Mouse (Mus musculus) heart, embryonic 13.5 days (tissue): Measurements from ENCODE around the gene Tmem45a2. TPM values are rescaled to one million over a fixed set of nuclear protein-coding genes. Genes with fewer than 3 reads are reported as not detected.
"Not testable (repeated sequence)": the region's sequence is repeated elsewhere in the genome, so short reads cannot be mapped to it uniquely, and the experiment has no call there.

Experiments used
- ATAC-seq: fragments of 200-750 bp; cut with Nextera tagmentation; 2 replicates; pipeline ENCODE4 v1.8.0; 2017; ENCODE audit warnings: moderate TSS enrichment; ENCODE audit not compliant: insufficient number of reproducible peaks, low FRiP score, low TSS enrichment; ENCODE audit errors: extremely low read depth
- H3K27ac ChIP-seq: fragments of 300-500 bp; sonication (generic); replicated peaks from 2 replicates; pipeline ENCODE4 v1.5.1; 2015; ENCODE audit warnings: moderate library complexity, mild to moderate bottlenecking, inconsistent platforms
- H3K27me3 ChIP-seq: fragments of 300-500 bp; sonication (generic); replicated peaks from 2 replicates; pipeline ENCODE4 v1.6.1; 2015; ENCODE audit warnings: mild to moderate bottlenecking, inconsistent platforms
- H3K36me3 ChIP-seq: fragments of 300-500 bp; sonication (generic); 2 replicates; pipeline ENCODE4 v1.6.1; 2015; ENCODE audit warnings: mild to moderate bottlenecking, inconsistent platforms
- H3K4me1 ChIP-seq: fragments of 300-500 bp; sonication (generic); 2 replicates; pipeline ENCODE4 v1.6.1; 2015; ENCODE audit warnings: inconsistent platforms
- H3K4me2 ChIP-seq: fragments of 300-500 bp; sonication (generic); 2 replicates; pipeline ENCODE4 v1.6.1; 2015; ENCODE audit warnings: inconsistent platforms, mild to moderate bottlenecking, moderate library complexity
- H3K4me3 ChIP-seq: fragments of 300-500 bp; sonication (generic); 2 replicates; pipeline ENCODE4 v1.5.1; 2015; ENCODE audit warnings: moderate library complexity, mild to moderate bottlenecking, inconsistent platforms
- H3K9ac ChIP-seq: fragments of 300-500 bp; sonication (generic); 2 replicates; pipeline ENCODE4 v1.6.1; 2015; ENCODE audit warnings: inconsistent platforms, mild to moderate bottlenecking, moderate library complexity
- H3K9me3 ChIP-seq: fragments of 300-500 bp; sonication (generic); 2 replicates; pipeline ENCODE4 v1.6.1; 2016; ENCODE audit warnings: inconsistent platforms
- WGBS: fragments of 180-500 bp; shearing (Covaris S2); methylation state at CpG from one replicate; pipeline ENCODE4 v1.1.7; 2015; ENCODE audit warnings: mixed read lengths; 5-methylcytosine and 5-hydroxymethylcytosine counted together
- polyA plus RNA-seq: library from polyadenylated mRNA; unstranded; fragments of >200 nt; fragmentation: Nextera tagmentation; extraction: Ambion mirVana; gene quantifications from 2 replicates; pipeline ENCODE4 v1.2.1, GENCODE M21; 2015

The Tmem45a2 gene
- polyA plus RNA-seq, 1 experiment from 2014 or later = 0.07 TPM

GRCm38 (mm10) chr16:57062045-57062444 lies 9.1 kb downstream of the Tmem45a2 start:
- Histone ChIP-seq H3K4me1 (no peaks in the 10 kb centered on the region), H3K9ac (no peak overlapping the region), H3K9me3 (no peaks in the 10 kb centered on the region), H3K4me2 (no peak overlapping the region), H3K27me3 (no peaks in the 10 kb centered on the region), H3K27ac (no peak overlapping the region), H3K36me3 (no peaks in the 10 kb centered on the region), H3K4me3 (no peak overlapping the region)
- WGBS = 77% methylated on average over 3 of the region's 3 CpGs
- ATAC-seq = no peak

- no peak for ATAC-seq
- Histone ChIP-seq H3K27ac (no peak overlapping the region), H3K27me3 (no peaks in the 10 kb centered on the region), H3K36me3 (no peaks in the 10 kb centered on the region), H3K4me1 (no peaks in the 10 kb centered on the region), H3K4me2 (no peak overlapping the region), H3K4me3 (no peak overlapping the region), H3K9me3 (no peaks in the 10 kb centered on the region), H3K9ac (no peak overlapping the region)
- WGBS = 72% methylated on average over 4 of the region's 4 CpGs
These were observed 14.2 kb downstream of the Tmem45a2 start for GRCm38 (mm10) chr16:57056995-57057394.

GRCm38 (mm10) chr16:57049974-57050373 lies 21.2 kb downstream of the Tmem45a2 start:
- Histone ChIP-seq H3K9me3 (no peaks in the 10 kb centered on the region), H3K36me3 (no peaks in the 10 kb centered on the region), H3K27me3 (no peaks in the 10 kb centered on the region), H3K4me1 (no peaks in the 10 kb centered on the region), H3K4me2 (no peak overlapping the region), H3K4me3 (no peak overlapping the region), H3K27ac (no peak overlapping the region), H3K9ac (no peak overlapping the region)
- ATAC-seq = no peak
- WGBS = 84% methylated on average over 3 of the region's 3 CpGs

GRCm38 (mm10) chr16:57038600-57038999 lies 32.6 kb downstream of the Tmem45a2 start:
- Histone ChIP-seq H3K27me3 (no peaks in the 10 kb centered on the region), H3K9ac (no peak overlapping the region), H3K4me3 (no peak overlapping the region), H3K27ac (no peak overlapping the region), H3K36me3 (no peaks in the 10 kb centered on the region), H3K4me2 (no peak overlapping the region), H3K4me1 (no peaks in the 10 kb centered on the region), H3K9me3 (no peaks in the 10 kb centered on the region)
- no peak for ATAC-seq
- 75% methylated on average over 5 of the region's 5 CpGs for WGBS

GRCm38 (mm10) chr16:57030150-57030885 lies 40.9 kb downstream of the Tmem45a2 start:
- WGBS = 74% methylated on average over 7 of the region's 7 CpGs
- Histone ChIP-seq H3K36me3 (no peaks in the 10 kb centered on the region), H3K9me3 (no peaks in the 10 kb centered on the region), H3K27me3 (no peaks in the 10 kb centered on the region), H3K27ac (no peak overlapping the region), H3K4me1 (no peaks in the 10 kb centered on the region), H3K4me2 (no peak overlapping the region), H3K4me3 (no peak overlapping the region), H3K9ac (no peak overlapping the region)
- no peak for ATAC-seq

GRCm38 (mm10) chr16:56998283-56998682 lies 72.9 kb downstream of the Tmem45a2 start:
- 83% methylated on average over 9 of the region's 9 CpGs for WGBS
- not testable (repeated sequence) for H3K9me3 ChIP-seq, ATAC-seq, H3K27me3 ChIP-seq, H3K27ac ChIP-seq, H3K4me1 ChIP-seq, H3K4me2 ChIP-seq, H3K9ac ChIP-seq, H3K36me3 ChIP-seq, H3K4me3 ChIP-seq

Other genes with a start within 250 kb of the Tmem45a2 start
- 11.3 and 14.3 TPM in 2 replicates for gene Tmem45a, start 185.2 kb downstream of the Tmem45a2 start, polyA plus RNA-seq
- gene Lnp1, start 143.3 kb downstream of the Tmem45a2 start, polyA plus RNA-seq = 0.39 and 0.93 TPM in 2 replicates
- gene Tomm70a, start 50.3 kb upstream of the Tmem45a2 start, polyA plus RNA-seq = 35.6 and 36.7 TPM in 2 replicates
- 44.4 and 51.6 TPM in 2 replicates for gene Nit2, start 96.0 kb upstream of the Tmem45a2 start, polyA plus RNA-seq
- gene Tbc1d23, start 160.1 kb upstream of the Tmem45a2 start, polyA plus RNA-seq = 17.4 and 20.2 TPM in 2 replicates
- gene Tmem30c, start 221.5 kb upstream of the Tmem45a2 start, polyA plus RNA-seq = 0.05 TPM in 1 of 2 replicates, not detected in the other